ENCODE assay signal across 27 mouse cellular contexts in genomic region chr4:140196717-140197116, GRCm38 (mm10). TPM values are rescaled to one million over a fixed set of nuclear protein-coding genes. Genes with fewer than 3 reads are reported as not detected.
DNase-seq lines count a peak whose midpoint lies in the region; ATAC-seq and TF ChIP-seq lines count a peak whose summit lies in the region.
"Had no signal": no experiment of that assay in that cellular context is flagged by ENCODE, and none has a peak within 500 bp of the region (broad histone marks: within the 10 kb centered on the region; RNA-seq: fewer than 3 reads in every experiment).

No protein-coding gene starts in this region.

- ATAC-seq in hindbrain, embryonic 15.5 days (ENCODE audit: low FRiP score, low read depth): peak; percentile 59
- ATAC-seq in hindbrain, embryonic 14.5 days (ENCODE audit: low FRiP score): no peak
- ATAC-seq in neural tube, embryonic 13.5 days (ENCODE audit: low read depth): peak; percentile 37; the same call in 1 of the 2 replicates
- 0 out of 2 replicates have a peak, but pooled peaks have one; percentile 33 for ATAC-seq in neural tube, embryonic 15.5 days (ENCODE audit: low FRiP score)
- ATAC-seq: CD4-positive, CD25-positive, alpha-beta regulatory T cell, adult 4 months; forebrain, embryonic 14.5 days; intestine, embryonic 15.5 days had no signal

- TF ChIP-seq CTCF in left cerebral cortex, adult 2 months (IDR thresholded peaks at IDR 0.05): no peak

- H3K4me1 ChIP-seq in hindbrain, embryonic 15.5 days (replicated peaks): peaks cover 6% of the 10 kb centered on the region
- H3K4me1 ChIP-seq in hindbrain, embryonic 14.5 days (replicated peaks; ENCODE audit: control insufficient read depth, insufficient read depth, low read length): no peaks in the 10 kb centered on the region; the same call in 1 of the 2 replicates
- H3K4me1 ChIP-seq in neural tube, embryonic 13.5 days (replicated peaks): 0 out of 2 replicates have a peak, but pooled peaks cover 3% of the 10 kb centered on the region
- H3K4me1 ChIP-seq in neural tube, embryonic 15.5 days: 0 out of 2 replicates have a peak, but pooled peaks cover 6% of the 10 kb centered on the region
- H3K4me1 ChIP-seq: embryonic facial prominence, embryonic 15.5 days; intestine, embryonic 15.5 days; limb, embryonic 12.5 days; liver, embryonic 13.5 days; megakaryocyte, embryonic 14.5 days had no signal

- no peaks in the 10 kb centered on the region for H3K36me3 ChIP-seq in hindbrain, embryonic 15.5 days
- no peaks in the 10 kb centered on the region for H3K36me3 ChIP-seq in hindbrain, embryonic 14.5 days (replicated peaks; ENCODE audit: control insufficient read depth, insufficient read depth)
- H3K36me3 ChIP-seq in neural tube, embryonic 13.5 days: no peaks in the 10 kb centered on the region
- H3K36me3 ChIP-seq in neural tube, embryonic 15.5 days: no peaks in the 10 kb centered on the region
- H3K36me3 ChIP-seq: embryonic facial prominence, embryonic 15.5 days; heart, embryonic 10.5 days; intestine, embryonic 15.5 days; limb, embryonic 12.5 days; liver, embryonic 13.5 days; neural tube, embryonic 12.5 days had no signal

- no peak overlapping the region for H3K4me3 ChIP-seq in hindbrain, embryonic 15.5 days
- H3K4me3 ChIP-seq in hindbrain, embryonic 14.5 days (replicated peaks; ENCODE audit: low read length): no peak overlapping the region
- H3K4me3 ChIP-seq in neural tube, embryonic 13.5 days: no peak overlapping the region
- no peak overlapping the region for H3K4me3 ChIP-seq in neural tube, embryonic 15.5 days (replicated peaks)
- H3K4me3 ChIP-seq in left cerebral cortex, adult 2 months: no peak overlapping the region
- H3K4me3 ChIP-seq: embryonic facial prominence, embryonic 15.5 days; heart, embryonic 10.5 days; intestine, embryonic 15.5 days; limb, embryonic 12.5 days; liver, embryonic 13.5 days; megakaryocyte, embryonic 14.5 days; neural tube, embryonic 12.5 days had no signal

- no peaks in the 10 kb centered on the region for H3K27me3 ChIP-seq in hindbrain, embryonic 15.5 days
- no peaks in the 10 kb centered on the region for H3K27me3 ChIP-seq in hindbrain, embryonic 14.5 days (ENCODE audit: control insufficient read depth, insufficient read depth, low read length)
- no peaks in the 10 kb centered on the region for H3K27me3 ChIP-seq in neural tube, embryonic 13.5 days
- no peaks in the 10 kb centered on the region for H3K27me3 ChIP-seq in neural tube, embryonic 15.5 days (replicated peaks)
- H3K27me3 ChIP-seq: embryonic facial prominence, embryonic 15.5 days; intestine, embryonic 15.5 days; liver, embryonic 13.5 days; megakaryocyte, embryonic 14.5 days; neural tube, embryonic 12.5 days had no signal

- H3K9ac ChIP-seq in hindbrain, embryonic 15.5 days: no peak overlapping the region
- H3K9ac ChIP-seq in hindbrain, embryonic 14.5 days: no peak overlapping the region
- no peak overlapping the region for H3K9ac ChIP-seq in neural tube, embryonic 13.5 days
- H3K9ac ChIP-seq in neural tube, embryonic 15.5 days (replicated peaks): no peak overlapping the region
- H3K9ac ChIP-seq: embryonic facial prominence, embryonic 15.5 days; intestine, embryonic 15.5 days; limb, embryonic 12.5 days; liver, embryonic 13.5 days; neural tube, embryonic 12.5 days had no signal

- H3K9me3 ChIP-seq in hindbrain, embryonic 15.5 days: no peaks in the 10 kb centered on the region
- H3K9me3 ChIP-seq in hindbrain, embryonic 14.5 days (ENCODE audit: control insufficient read depth, low read length): no peaks in the 10 kb centered on the region
- no peaks in the 10 kb centered on the region for H3K9me3 ChIP-seq in neural tube, embryonic 13.5 days
- no peaks in the 10 kb centered on the region for H3K9me3 ChIP-seq in neural tube, embryonic 15.5 days (replicated peaks)
- H3K9me3 ChIP-seq: embryonic facial prominence, embryonic 15.5 days; heart, embryonic 10.5 days; intestine, embryonic 15.5 days; limb, embryonic 12.5 days; liver, embryonic 13.5 days; neural tube, embryonic 12.5 days had no signal

- DNase-seq in hindbrain, embryonic 14.5 days (ENCODE audit: low spot score): no peak
- DNase-seq in neural tube, embryonic 10.5 days (ENCODE audit: extremely low spot score, low spot score): no peak
- peak; percentile 64 to 67 for DNase-seq in cerebellum, postnatal 10 days
- no peak for DNase-seq in left cerebral cortex, adult 2 months (ENCODE audit: extremely low spot score in 1 of 2, low spot score in 2 of 2)
- DNase-seq in urinary bladder, postnatal 4 days (ENCODE audit: low spot score in 2 of 2): no peak
- DNase-seq: adrenal gland, postnatal 25 days; heart, postnatal 4 days; kidney, adult 9 months; kidney, postnatal 14 days; layer of hippocampus, postnatal 36 days; liver, embryonic 13.5 days; lung, adult 2 months; lung, postnatal 14 days; thymus, adult 18-20 months; thymus, postnatal 4 days had no signal

- WGBS in hindbrain, embryonic 15.5 days: 54% methylated on average over 9 of the region's 9 CpGs
- WGBS in hindbrain, embryonic 14.5 days: 37% methylated on average over 9 of the region's 9 CpGs
- 67% methylated on average over 9 of the region's 9 CpGs for WGBS in neural tube, embryonic 13.5 days
- 57% methylated on average over 9 of the region's 9 CpGs for WGBS in neural tube, embryonic 15.5 days

- H3K4me2 ChIP-seq in hindbrain, embryonic 15.5 days: no peak overlapping the region
- H3K4me2 ChIP-seq in hindbrain, embryonic 14.5 days (replicated peaks): no peak overlapping the region
- no peak overlapping the region for H3K4me2 ChIP-seq in neural tube, embryonic 13.5 days
- H3K4me2 ChIP-seq in neural tube, embryonic 15.5 days: no peak overlapping the region
- H3K4me2 ChIP-seq: embryonic facial prominence, embryonic 15.5 days; intestine, embryonic 15.5 days; limb, embryonic 12.5 days; liver, embryonic 13.5 days; neural tube, embryonic 12.5 days had no signal

- intact Hi-C loops in left cerebral cortex, adult 2 months (cut with DNase I): no loop called here

- H3K27ac ChIP-seq in hindbrain, embryonic 15.5 days (replicated peaks): peak overlapping the region; percentile 12; the same call in 1 of the 2 replicates
- no peak overlapping the region for H3K27ac ChIP-seq in hindbrain, embryonic 14.5 days
- no peak overlapping the region for H3K27ac ChIP-seq in neural tube, embryonic 13.5 days (replicated peaks)
- no peak overlapping the region for H3K27ac ChIP-seq in neural tube, embryonic 15.5 days (replicated peaks)
- H3K27ac ChIP-seq in left cerebral cortex, adult 2 months: no peak overlapping the region
- H3K27ac ChIP-seq: embryonic facial prominence, embryonic 15.5 days; heart, embryonic 10.5 days; intestine, embryonic 15.5 days; limb, embryonic 12.5 days; liver, embryonic 13.5 days; neural tube, embryonic 12.5 days had no signal

RNA-seq across cellular contexts. Expression of gene Igsf21, which starts 49.9 kb away (rescaled TPM):
- polyA plus RNA-seq in hindbrain, embryonic 15.5 days (2015; fragmentation: Nextera tagmentation; extraction: Ambion mirVana): 91.0 and 102 TPM in 2 replicates
- 64.4 and 75.1 TPM in 2 replicates for polyA plus RNA-seq in hindbrain, embryonic 14.5 days (2014; fragmentation: Nextera tagmentation; extraction: Ambion mirVana)
- 53.1 and 55.7 TPM in 2 replicates for polyA plus RNA-seq in neural tube, embryonic 13.5 days (2015; fragmentation: Nextera tagmentation; extraction: Ambion mirVana)
- 99.6 and 116 TPM in 2 replicates for polyA plus RNA-seq in neural tube, embryonic 15.5 days (2015; fragmentation: Nextera tagmentation; extraction: Ambion mirVana)
- 10 to 100 TPM; 68.8 to 75.2 TPM for total RNA-seq in left cerebral cortex, adult 2 months (2021)
- total RNA-seq: granulocyte monocyte progenitor cell, adult 5-6 weeks had no signal
- polyA plus RNA-seq: CD4-positive, CD25-positive, alpha-beta regulatory T cell, adult 4 months; limb, embryonic 12.5 days had no signal

Comparison
In these comparisons a context has a peak if more than half of its experiments do, and no peak if none do; other contexts are left out.
1. DNase-seq: peak in cerebellum, postnatal 10 days (2 of 2); none in hindbrain, embryonic 14.5 days (single experiment), neural tube, embryonic 10.5 days (single experiment), left cerebral cortex, adult 2 months (0 of 2) and urinary bladder, postnatal 4 days (0 of 2).